Mouse (Mus musculus): ENCODE data around the gene Jup. TPM values are rescaled to one million over a fixed set of nuclear protein-coding genes. Genes with fewer than 3 reads are reported as not detected.

The Jup gene
- polyA plus RNA-seq, 1 experiment from 2014 or later = 105 TPM

Small RNA genes lying within 50 kb of the gene (microRNA-seq; reads per million reads assigned to microRNA genes)
- gene Gm27374 = not detected

Other genes with a start within 250 kb of the Jup start
- gene Krt19, start 249.1 kb downstream of the Jup start, polyA plus RNA-seq (2015; fragmentation: Nextera tagmentation; extraction: Ambion mirVana) = 2.1 and 2.6 TPM in 2 replicates
- not detected in 2 replicates for gene Krt9, start 204.5 kb downstream of the Jup start, polyA plus RNA-seq (2015; fragmentation: Nextera tagmentation; extraction: Ambion mirVana)
- gene Krt14, start 190.2 kb downstream of the Jup start, polyA plus RNA-seq (2015; fragmentation: Nextera tagmentation; extraction: Ambion mirVana) = 0.26 and 6.1 TPM in 2 replicates
- gene Krt16, start 148.9 kb downstream of the Jup start, polyA plus RNA-seq (2015; fragmentation: Nextera tagmentation; extraction: Ambion mirVana) = not detected in 2 replicates
- 1.1 TPM in 1 of 2 replicates, not detected in the other for gene Krt17, start 136.7 kb downstream of the Jup start, polyA plus RNA-seq (2015; fragmentation: Nextera tagmentation; extraction: Ambion mirVana)
- not detected in 2 replicates for gene Krt42, start 127.9 kb downstream of the Jup start, polyA plus RNA-seq (2015; fragmentation: Nextera tagmentation; extraction: Ambion mirVana)
- gene Eif1, start 77.9 kb downstream of the Jup start, polyA plus RNA-seq (2015; fragmentation: Nextera tagmentation; extraction: Ambion mirVana) = 1,086 and 1,110 TPM in 2 replicates
- gene Gast, start 63.4 kb downstream of the Jup start, polyA plus RNA-seq (2015; fragmentation: Nextera tagmentation; extraction: Ambion mirVana) = 2.0 and 2.3 TPM in 2 replicates
- 315 and 316 TPM in 2 replicates for gene Hap1, start 41.6 kb downstream of the Jup start, polyA plus RNA-seq (2015; fragmentation: Nextera tagmentation; extraction: Ambion mirVana)
- 20.3 and 21.2 TPM in 2 replicates for gene P3h4, start 17.1 kb upstream of the Jup start, polyA plus RNA-seq (2015; fragmentation: Nextera tagmentation; extraction: Ambion mirVana)
- gene Fkbp10, start 17.9 kb upstream of the Jup start, polyA plus RNA-seq (2015; fragmentation: Nextera tagmentation; extraction: Ambion mirVana) = 23.3 and 27.5 TPM in 2 replicates
- gene Nt5c3b, start 44.0 kb upstream of the Jup start, polyA plus RNA-seq (2015; fragmentation: Nextera tagmentation; extraction: Ambion mirVana) = 115 and 116 TPM in 2 replicates
- 0.89 and 1.1 TPM in 2 replicates for gene Klhl10, start 44.2 kb upstream of the Jup start, polyA plus RNA-seq (2015; fragmentation: Nextera tagmentation; extraction: Ambion mirVana)
- 12.4 and 12.8 TPM in 2 replicates for gene Klhl11, start 75.0 kb upstream of the Jup start, polyA plus RNA-seq (2015; fragmentation: Nextera tagmentation; extraction: Ambion mirVana)
- 225 and 227 TPM in 2 replicates for gene Acly, start 130.2 kb upstream of the Jup start, polyA plus RNA-seq (2015; fragmentation: Nextera tagmentation; extraction: Ambion mirVana)
- gene Ttc25, start 147.8 kb upstream of the Jup start, polyA plus RNA-seq (2015; fragmentation: Nextera tagmentation; extraction: Ambion mirVana) = 1.8 and 2.4 TPM in 2 replicates
- 38.3 and 40.0 TPM in 2 replicates for gene Cnp, start 177.1 kb upstream of the Jup start, polyA plus RNA-seq (2015; fragmentation: Nextera tagmentation; extraction: Ambion mirVana)
- gene Nkiras2, start 221.5 kb upstream of the Jup start, polyA plus RNA-seq (2015; fragmentation: Nextera tagmentation; extraction: Ambion mirVana) = 111 and 115 TPM in 2 replicates
- 298 and 326 TPM in 2 replicates for gene Dnajc7, start 222.4 kb upstream of the Jup start, polyA plus RNA-seq (2015; fragmentation: Nextera tagmentation; extraction: Ambion mirVana)